Mouse (Mus musculus) hematopoietic stem cell, adult 5-6 weeks (primary cell): ENCODE measurements around the gene Rgs8. TPM values are rescaled to one million over a fixed set of nuclear protein-coding genes. Genes with fewer than 3 reads are reported as not detected.

Source experiments
- ATAC-seq, 2 experiments: fragments of 125-278 bp in 1 of 2; replicated peaks in 1 of 2; 2 replicates each; pipeline ENCODE4 v1.8.0; 2016 to 2017; ENCODE audit warnings: inconsistent platforms in 2 of 2, mild to moderate bottlenecking in 2 of 2, moderate number of reproducible peaks in 2 of 2, low read depth in 1 of 2, moderate TSS enrichment in 1 of 2; ENCODE audit not compliant: low FRiP score in 2 of 2, poor library complexity in 2 of 2, severe bottlenecking in 2 of 2, insufficient read depth in 1 of 2, low TSS enrichment in 1 of 2
- total RNA-seq: library from RNA; stranded (forward); fragments of 172-1452, 232-1000 nt; gene quantifications from 2 replicates; pipeline ENCODE4 v1.2.3, GENCODE M21; 2017

Rgs8 gene
- total RNA-seq, 1 experiment from 2014 or later, result 3.6 TPM

DNA sequence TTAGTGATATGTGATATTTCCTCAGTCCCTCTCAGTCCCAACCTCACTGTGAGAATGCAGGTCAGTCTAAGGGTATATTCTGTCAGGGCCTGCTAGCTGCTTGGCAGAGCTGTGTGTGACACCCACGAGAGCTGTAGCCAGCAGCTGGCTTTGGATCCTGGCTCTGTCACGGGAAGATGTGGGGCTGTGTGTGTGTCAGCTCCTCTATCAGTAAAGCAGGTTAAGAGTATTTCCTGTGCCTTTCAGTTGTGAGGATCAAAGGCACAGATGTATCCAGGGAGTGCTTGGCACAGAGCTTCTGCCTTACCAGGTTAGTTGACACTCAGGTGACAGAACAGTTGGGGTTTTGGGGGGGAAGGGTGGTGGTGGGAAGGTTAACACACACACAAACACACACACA is 77.0 kb downstream of the Rgs8 start:
- ATAC-seq, result no peak

- no peak for ATAC-seq
These were observed 77.8 kb downstream of the Rgs8 start for GRCm38 (mm10) chr1:153730671-153731070.

GRCm38 (mm10) chr1:153733181-153733580 is 80.4 kb downstream of the Rgs8 start:
- ATAC-seq, result no peak

GRCm38 (mm10) chr1:153734866-153735265 is 82.0 kb downstream of the Rgs8 start:
- ATAC-seq, result no peak

GRCm38 (mm10) chr1:153736096-153736495 is 83.3 kb downstream of the Rgs8 start:
- no peak for ATAC-seq

DNA sequence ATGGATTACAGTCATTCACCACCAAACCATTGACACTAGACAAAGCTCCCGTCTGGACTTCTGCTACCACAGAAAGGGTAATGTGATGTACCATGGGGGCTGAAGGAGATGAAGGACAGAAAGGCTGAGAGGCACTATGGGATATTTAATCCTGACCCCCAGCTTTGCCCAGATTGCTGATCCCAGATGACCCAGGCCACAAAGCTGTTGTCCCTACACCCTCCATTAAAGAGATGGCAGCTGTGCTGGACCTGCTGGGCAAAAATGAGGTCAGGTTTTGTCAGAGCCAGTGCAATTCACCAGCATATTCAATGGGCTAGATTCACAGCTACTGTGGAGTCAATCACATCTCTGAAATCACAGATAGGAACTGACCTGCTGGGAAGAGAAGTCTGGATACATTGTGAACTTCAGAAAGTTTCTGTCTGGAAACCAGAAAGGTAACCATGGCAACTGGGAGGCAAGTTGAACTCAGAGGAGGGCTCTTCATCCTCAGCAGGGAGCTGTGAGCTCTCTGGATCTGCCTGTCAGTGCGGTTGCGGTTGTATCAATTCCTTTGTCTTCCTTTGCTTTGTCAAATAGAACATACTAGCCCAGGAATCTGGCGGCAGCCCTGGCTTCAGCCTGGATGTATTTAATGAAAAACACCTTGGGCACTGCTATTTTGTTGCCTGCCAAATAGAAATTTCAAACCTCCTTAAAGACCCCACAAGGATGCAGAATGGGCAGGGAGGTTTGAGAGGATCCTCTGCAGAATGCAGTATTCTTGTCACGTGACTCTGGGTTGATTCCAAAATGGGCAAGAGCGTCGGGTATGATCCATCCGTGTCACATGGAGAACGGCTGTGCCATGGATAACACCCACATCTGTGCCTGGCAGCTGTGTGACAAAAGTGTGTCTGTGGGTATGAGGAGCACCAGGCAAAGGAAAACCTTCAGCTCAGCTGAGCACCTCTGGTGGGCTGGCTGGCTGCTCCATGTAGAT is 84.6 kb downstream of the Rgs8 start:
- no peak for ATAC-seq

- no peak for ATAC-seq
These were observed 86.7 kb downstream of the Rgs8 start for GRCm38 (mm10) chr1:153739437-153740015.

DNA sequence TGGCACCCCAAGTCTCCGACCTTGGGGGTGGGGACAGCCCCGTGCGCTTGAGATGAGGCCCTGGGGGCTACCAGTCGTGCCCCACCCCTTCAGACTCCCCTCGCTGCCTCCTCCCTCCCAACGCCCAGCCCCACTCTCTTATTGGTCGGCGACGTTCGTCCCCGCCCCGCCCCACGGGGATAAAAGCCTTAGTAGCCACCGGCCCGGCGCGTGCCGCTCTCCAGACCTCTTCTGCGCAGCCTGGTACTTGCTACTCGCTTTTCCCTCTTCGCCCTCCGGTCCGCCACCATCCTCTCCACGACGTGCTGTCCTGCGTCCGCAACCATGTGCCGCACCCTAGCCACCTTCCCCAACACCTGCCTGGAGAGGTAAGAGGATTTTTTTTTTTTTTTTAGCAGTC is 87.3 kb downstream of the Rgs8 start, which contains the start of gene Rgs16:
Gene Rgs16, plus strand, starts transcription at position 205 of the 400 bp plus-strand sequence.
- ATAC-seq, result peak; percentile 65 to 68

DNA sequence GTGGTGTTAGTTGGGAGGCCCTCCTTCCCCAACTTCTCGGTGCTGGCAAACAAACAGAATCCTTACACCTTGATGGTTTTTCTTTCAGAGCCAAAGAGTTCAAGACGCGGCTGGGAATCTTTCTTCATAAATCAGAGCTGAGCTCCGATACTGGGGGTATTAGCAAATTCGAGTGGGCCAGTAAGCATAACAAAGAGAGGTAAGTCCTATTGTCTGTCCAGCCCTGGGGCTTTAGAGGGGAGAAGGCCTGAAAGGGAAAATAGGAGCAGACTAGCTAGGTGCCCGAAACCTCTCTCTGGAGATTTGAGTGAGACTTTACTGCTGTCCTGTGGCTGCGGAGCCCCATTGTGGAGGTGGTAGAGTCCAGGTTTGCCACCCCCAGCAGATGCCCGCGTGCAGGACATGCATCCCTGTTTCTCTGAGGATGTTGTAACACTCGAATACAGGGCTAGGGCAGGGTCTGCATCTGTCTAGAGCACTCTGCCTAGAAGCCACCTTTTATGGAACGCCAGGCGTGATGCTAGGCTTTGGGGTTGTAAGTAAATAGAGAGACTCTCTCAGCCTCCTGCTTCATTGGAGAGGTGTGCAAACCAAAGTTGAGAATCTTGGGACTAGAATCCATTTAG is 88.1 kb downstream of the Rgs8 start:
- no peak for ATAC-seq

- no peak for ATAC-seq
These were observed 88.9 kb downstream of the Rgs8 start for GRCm38 (mm10) chr1:153741551-153742316.

- no peak for ATAC-seq
These were observed 89.7 kb downstream of the Rgs8 start for GRCm38 (mm10) chr1:153742374-153743155.

DNA sequence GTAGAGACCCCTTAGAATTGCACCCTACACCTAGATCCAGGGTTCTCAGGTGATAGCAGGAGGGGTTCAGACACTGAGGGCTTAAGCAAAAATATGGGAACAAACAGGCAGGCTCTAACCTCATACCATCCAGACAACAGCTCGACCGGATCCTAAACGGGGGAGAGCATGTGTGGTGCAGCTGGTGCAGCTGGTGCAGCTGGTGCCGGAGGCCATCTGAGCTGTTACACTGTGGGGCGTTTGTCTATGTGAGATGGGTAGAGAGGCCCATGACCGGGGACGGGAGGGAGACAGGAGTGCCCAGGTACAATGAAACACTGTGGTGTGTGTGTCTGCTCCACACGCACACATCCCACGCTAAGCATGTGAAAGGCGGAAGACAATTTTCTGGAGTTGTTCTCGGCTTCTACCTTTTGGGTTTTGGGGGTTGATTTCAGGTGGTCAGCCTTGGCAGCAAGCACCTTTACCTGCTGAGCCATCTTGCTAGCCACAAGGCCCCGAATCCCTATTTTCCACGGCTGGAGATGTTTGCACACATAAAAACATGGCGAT is 93.4 kb downstream of the Rgs8 start:
- ATAC-seq, result no peak

DNA sequence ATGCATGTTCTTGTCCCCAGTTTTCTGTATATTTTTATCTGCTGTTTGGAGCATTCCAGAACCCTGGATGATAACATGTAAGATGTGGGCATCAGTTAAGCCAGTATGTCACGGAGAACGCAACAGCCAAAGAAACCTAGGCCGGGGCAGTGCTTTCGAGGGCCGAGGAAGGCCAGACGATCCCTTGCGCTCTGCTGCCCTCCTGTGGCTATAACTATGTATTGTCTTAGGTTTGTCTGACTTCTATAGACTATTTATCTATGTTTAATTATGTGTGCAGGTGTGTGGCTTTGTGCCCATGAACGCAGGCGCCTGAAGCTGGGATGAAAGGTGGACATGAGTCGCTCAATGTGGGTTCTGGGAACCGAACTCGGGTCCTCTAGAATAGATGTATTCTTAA is 93.9 kb downstream of the Rgs8 start:
- 0 out of 4 replicates have a peak, but pooled peaks have one; percentile 14 to 40 for ATAC-seq

DNA sequence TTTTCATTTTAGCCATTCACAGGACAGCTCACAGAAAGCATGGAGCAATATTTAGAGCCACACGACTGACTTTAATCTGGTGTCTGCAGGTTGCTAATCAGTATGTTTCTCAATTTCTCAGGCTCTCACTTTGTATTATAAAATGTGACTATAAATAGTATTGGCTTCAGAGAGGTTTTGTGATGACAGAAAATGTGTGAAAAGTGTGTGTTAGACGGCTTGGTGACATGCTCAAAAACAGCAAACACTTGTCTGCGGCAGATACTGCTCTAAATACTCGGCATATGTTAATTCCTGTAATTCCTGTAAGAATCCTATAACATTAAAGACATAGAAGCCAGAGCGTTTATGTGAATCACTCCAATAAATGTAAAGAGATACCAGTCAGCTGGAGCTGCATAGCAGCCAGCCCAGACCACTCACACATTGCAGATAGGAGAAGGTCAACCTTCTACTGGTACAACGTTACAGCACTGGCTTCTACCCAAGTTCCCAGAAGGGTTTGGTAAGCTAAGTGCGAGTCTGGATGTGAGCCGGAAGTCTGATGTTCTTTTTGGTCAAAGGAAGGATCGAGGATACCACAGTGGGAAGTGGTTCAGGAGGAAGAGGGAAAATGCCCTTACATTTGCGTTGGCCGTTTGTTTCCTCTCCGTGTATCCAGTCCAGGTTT is 95.2 kb downstream of the Rgs8 start:
- no peak for ATAC-seq

DNA sequence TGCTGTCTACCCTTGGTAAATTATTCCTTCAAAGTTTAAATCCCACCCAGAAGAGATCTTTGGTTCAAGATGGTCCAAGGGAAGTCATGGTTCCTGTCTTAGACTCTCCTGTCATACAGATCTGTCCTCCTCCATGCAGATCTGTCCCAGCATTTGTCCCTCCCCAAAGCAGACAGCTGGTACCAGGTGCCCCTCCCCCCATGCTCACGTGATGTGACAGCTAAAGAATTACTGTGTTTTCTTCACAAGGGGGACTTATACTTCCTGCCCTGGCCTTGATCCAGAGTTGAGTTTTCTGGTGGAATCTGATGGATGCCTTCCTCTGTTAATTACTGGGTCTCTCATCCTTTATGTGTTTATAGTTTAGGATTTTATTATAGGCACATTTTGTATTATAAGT is 95.7 kb downstream of the Rgs8 start:
- 0 out of 4 replicates have a peak, but pooled peaks of 1 of the 2 experiments have one; percentile 13 for ATAC-seq

DNA sequence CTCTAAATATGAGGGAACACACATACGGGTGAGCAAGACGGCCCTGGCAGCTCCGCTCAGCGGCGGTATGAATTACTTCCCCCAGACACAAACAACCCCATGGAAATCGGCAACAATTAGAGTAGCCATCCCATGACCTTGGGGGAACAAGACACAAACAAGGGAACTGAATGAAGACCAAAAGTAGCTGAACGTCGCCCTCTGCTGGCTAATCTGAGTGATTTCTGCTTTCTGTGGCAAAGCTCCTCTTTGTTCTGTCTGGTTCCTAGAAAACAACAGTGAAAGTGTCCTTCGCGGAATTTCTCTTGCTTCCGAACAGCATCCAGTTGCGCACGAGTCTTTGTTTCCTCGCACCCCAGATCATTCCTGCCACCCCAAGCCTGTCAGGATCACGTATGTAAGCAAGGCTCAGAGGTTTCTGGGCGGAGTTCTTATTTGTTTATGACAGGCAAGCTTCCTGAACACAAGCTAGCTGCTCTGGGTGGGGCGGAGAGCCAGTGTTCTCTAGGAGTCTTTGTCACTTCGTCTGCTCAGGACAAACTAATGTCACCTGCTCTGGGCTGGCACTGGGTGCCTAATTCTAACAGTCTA is 96.5 kb downstream of the Rgs8 start, which contains the start of gene Rnasel:
Gene Rnasel, plus strand, starts transcription at position 216 of the 591 bp plus-strand sequence.
- ATAC-seq, result peak; percentile 51 to 65
